Mouse (Mus musculus): ENCODE measurements around the gene Fbxo30.
"Not testable (repeated sequence)": the region's sequence is repeated elsewhere in the genome, so short reads cannot be mapped to it uniquely, and the experiment has no call there.

Gene Fbxo30

DNA sequence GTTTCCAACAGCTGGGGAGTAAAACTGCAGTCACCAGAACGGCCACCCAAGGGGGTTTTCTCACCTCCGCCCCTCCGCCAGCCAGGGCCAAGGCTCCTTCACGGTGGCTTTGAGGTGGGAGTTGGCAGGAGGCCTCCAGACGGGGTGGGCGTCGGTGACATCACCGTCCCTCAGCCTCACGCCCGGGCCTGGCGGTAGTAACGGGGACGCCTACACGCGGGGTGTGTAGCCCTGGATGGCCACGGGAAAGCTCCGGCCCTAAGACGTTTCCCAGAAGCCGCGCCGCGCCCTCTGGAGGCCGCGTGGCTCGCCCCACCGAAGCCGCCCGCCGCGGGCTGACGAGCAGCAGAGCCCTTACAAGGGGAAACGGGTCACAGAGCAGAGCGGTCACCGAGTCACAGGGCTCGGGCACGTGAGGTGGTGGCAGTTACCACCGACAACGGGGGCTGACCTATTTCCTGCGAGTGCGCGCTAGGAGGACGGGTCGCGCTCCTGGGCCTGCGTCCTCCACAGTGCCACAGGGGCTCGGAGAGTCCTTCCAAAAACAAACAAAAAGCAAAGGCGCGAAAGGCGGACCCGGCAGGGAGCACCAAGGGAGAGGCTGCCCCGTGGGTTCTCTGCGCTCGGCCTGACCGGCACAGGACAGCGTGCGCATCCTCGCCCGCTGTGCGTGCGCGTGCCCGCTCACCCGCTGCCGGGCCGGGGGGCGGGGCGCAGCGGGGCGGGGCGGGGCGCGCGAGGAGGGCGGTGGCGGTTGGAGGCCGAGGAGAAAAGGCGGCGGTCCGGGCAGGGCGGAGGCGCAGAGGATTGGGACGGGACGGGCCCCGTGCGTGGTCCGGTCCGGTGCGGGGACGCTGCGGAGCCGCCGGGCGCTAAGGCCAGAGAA lies at the start of gene Fbxo30:
Gene Fbxo30, plus strand, starts transcription at position 753 of the 886 bp plus-strand sequence.
- peak; percentile 91 to 95 for DNase-seq

DNA sequence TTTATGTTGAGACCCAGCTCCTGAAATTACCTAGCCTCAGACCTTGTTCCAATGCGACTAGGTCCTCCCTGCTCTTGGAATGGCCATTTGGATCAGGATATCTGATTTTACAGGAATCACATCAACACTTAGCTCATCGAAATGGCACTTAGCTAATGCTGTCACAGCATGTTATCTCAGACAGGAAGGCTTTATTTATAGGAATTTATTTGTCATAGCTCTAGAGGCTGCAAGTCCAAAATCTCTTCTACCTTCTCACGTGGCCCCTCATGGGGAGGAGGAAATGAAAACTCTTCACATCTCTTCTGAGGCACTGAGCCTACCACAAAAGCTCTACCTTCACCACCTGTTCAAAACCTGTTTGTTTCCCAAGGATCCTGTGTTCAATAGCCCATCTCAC lies 47.9 kb upstream of the Fbxo30 start:
- no peak for DNase-seq

DNA sequence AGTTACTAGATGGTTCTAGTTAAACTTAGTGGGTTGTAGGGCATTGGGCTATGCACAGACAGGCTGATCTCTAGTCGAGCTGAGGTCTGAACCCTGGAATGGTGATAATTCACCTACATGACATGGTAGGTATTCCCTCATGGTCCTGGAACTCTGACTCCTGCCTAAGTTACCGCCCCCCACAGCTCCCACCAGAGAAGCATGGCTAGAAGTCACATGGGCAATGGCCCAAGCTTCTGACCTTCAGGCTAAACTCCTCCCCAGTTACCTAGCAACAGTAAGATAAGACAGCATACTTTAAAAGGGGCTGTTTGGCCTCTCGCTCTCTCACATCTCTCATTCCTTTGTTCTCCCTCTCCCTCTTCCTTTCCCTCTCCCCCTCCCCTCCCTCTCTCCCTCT lies 38.1 kb upstream of the Fbxo30 start:
- DNase-seq = not testable (repeated sequence)

DNA sequence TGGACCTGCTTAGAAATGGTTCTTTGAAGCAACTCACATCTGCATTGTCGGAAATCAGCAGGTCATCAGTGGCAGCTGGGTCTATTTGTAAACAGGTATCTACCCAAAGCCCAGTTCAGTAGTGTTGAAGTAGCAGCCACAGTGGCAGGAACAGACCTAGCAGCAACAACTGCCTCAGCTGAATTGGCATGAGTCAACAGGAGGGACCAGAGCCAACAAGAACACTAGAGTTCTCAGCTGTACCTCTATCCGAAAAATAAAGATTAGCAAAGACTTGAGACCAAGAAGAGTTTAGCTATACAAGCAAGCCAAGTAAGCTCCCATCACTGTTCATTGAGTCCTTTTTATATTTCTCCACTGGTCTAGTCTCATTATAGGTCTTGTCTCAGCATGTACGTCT lies 32.9 kb upstream of the Fbxo30 start:
- DNase-seq = no peak

DNA sequence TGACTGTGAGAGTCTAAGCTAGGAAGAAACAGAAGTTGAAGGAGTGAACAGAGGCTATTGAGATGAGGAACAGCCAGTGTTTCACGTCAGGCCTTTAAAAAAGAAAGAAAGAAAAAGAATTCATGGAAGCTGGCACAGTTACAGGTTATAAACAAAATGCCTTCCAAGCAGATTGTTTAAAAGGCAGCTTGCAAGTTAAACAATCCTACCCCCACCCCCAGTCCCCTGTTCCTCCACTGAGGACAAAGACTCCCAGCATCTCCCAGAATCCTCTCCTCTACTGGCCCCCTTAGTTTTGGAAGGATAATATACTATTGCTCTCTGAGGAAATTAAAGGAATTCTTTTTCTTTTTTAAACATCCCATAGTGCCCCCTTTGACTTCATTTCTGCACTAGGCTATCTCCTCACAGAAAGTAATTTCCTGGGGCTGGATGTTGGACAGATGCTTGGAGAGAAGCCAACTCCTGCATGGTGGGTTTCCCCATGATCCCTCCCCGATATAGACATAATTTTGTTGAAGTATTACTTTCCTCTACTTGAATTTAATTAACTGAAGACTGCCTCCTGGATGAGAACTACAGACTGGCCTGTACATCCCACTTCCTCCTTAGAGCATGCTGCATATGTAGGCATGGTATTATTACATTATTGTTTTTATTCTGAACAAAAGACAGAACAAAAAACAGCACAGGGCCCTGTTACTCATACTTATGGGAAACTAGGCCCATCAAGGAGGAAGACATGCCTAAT lies 30.7 kb upstream of the Fbxo30 start:
- no peak for DNase-seq

DNA sequence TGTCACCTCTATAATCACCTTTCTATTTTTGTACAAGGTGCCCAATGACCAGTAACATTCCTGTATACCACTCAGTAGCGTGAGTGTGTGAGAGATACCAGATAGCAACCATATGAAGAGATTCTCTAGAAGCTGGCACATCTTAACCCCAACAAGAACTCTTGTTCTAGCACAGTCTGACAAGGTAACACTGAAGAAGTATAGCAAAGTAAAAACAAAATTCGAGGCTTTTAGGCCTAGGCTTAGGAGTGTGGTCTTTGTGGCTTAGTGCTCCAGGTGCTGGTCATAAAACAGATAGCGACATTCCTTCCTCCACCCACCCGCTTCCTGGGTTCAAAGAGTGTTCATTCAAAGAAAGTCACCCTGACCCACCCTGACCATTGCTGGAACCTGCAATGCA lies 27.5 kb upstream of the Fbxo30 start:
- DNase-seq = not testable (repeated sequence)

DNA sequence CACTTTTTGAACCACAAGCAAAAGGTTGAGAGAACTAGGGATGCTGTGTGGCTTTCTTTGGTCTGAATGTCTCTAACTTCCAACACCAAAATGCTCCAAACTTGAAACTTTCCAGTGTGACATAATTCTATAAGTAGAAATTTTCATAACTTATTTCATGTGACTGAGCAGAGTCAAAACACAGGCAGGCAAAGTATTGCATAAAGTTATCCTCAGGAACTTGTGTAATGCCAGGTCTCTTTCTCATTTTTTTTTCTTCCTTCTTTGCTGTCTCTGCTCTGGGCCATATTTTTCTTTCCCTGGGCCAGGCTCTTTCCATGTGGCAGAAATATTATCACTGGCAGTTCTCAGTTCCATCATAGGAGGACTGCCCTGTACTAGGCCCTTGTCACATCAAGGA lies 21.0 kb upstream of the Fbxo30 start:
- DNase-seq = no peak

DNA sequence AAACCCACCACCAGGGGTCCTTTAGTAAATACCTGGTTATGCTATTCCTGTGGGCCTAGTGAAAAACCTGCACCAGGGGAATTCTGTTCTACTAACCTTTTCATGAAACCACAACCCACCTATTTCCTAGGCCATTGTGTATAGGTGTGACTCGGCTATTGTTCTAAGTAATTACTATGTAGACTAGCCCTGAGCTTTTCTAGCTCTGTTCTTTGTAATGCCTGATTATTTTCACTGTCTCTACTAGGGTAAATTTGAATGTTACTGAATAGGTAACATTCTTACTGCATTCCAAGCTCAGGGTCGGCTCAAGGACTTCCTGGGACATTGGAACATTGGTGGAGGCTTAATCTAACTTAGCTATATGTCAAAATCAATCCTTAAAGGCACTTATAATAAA lies 18.8 kb upstream of the Fbxo30 start:
- DNase-seq = not testable (repeated sequence)

DNA sequence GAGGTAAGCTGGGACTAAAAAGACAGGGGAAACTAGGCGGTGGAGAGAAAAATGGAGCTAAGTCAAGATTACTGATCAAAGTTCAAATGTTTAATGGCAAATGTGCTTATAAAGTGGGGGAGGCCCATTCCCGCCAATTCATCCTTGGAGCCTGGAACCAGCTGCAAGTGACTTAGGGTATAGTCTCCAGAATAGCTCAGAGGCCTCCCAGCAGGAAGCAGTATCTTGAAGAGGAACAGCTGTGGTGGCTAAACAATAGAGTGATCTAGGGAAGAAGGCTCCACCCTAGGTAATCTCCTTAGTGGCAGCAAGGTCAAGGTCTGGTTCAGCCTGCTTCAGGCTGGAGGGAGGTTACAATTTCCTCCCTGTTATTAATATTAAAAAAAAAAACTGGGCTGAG lies 17.3 kb upstream of the Fbxo30 start:
- not testable (repeated sequence) for DNase-seq

DNA sequence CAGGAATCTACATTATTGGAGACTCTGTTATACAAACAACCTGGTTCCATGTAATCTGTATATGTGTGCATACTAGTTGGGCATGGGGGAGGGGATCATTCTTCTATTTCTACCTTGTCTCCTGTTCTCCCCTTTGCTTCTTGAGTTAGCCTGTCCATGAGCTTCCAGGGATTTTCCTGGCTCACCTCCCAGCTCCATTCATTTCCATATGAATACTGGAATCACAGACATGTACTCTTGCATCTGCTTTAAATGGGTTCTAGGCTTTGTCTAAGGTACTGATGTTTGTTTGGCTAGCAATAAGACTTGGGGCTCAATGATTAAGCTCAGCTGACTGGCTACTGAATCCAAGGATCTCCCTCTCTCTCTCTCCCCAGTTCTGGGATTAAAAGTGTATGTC lies 12.0 kb upstream of the Fbxo30 start:
- DNase-seq = no peak

DNA sequence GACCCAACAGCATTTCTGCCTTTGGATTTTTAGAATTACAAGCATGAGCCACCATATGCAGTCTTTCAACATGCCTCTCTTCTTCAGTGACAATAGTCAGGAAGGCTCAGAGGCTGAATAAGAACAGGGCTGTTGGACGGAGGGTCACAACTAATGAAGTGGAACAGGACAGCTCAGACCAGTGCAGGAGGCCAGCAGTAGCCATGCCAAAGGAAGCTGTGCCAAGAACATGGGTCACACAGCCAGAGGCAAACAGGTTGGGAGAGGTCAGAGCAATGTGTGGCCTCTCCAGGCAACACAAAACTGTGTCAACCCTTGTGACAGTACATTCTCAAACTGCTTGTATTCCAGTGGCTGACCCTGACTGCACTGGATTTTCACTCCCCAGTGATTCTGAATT lies 6.7 kb upstream of the Fbxo30 start:
- peak; percentile 30 to 31 for DNase-seq

DNA sequence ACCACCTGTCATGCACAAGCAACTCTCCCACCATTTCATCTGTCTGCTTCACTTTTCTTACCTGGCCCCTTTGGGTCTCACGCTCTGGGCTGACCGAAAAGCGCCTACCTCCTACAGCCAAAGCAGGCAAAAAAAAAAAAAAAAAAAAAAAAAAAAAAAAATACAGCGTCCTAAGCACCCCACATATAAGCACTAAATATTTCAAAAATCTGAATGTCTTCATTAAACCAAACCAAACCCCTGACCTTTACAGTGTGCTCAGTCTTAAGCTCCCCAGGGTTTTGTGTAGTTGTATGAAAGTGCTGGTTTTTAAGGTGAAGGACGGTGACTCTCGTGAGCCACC lies 924 bp upstream of the Fbxo30 start:
- peak in 1 of 2 experiments; percentile 22 for DNase-seq

DNA sequence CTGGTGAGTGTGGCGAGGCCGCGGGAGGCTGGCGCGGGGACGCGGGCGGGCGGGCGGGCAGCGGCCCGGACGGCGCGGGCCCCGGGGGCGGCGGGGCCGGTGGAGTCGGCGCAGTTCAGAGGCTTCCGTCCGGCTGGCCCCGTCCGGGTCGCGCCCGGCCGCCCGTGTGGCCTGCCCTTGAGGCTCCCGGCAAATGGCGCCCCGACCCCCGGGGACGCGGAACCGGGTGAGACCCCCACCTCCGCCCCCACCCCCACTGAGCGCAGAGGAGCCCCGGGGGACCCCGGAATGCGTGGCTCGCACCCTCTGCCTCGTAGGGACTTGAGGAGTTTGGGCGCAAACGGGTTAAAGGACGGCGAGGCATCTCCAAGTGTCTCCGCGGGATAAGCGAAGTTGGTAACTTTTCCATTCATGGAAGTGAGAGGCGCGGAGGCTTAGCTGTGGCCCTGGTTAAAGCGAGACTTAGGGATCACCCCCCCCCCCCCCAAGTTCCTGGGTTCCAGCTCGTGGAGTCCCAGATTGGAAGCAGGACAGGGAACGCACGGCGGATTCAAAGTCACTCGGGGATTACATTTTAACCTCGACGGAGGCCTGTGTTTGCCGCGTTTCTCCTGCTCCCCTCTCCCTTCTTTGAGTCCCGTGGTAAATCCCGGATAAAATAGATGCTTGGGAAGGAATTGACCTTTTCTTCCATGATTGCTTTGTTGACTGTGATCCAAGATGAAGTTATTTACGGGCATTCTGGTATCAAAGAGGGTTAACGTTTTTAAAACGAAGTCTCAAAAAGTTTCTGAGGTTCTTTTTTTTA lies 572 bp downstream of the Fbxo30 start:
- peak; percentile 54 to 62 for DNase-seq

DNA sequence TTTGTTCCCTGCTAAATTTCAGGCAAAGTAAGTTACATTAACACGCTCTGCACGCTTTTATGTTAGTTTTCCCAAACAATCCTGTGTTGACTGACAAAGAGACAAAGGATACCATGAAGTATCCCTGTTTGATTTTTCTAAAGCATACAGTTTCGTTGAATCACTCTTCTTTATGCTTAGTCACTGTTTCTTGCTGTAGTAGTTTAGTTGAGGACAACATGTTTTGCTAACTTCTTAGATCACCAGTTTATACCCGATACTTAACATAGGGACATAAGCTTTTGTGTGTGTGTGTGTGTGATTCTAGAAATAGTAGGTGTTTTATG lies 1.1 kb downstream of the Fbxo30 start:
- DNase-seq = no peak

DNA sequence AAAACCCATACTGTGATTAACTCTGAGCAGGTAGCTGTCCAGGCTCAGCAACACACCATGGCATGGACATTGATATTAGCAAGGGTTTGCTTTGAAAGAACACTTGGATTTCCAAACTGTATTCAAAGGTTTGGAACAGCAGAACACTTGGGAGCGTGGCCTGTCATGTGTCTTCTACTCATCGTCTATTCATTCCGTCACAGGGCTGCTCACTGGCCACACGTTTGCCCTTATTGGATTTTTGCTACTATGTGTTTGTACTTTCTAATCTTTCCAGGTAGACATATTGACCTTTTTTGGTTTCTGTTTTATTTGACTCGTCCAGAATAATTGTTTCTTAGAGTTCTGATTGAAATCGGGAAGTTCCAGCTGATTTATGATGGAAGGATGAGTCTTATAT lies 17.3 kb downstream of the Fbxo30 start:
- DNase-seq = no peak

DNA sequence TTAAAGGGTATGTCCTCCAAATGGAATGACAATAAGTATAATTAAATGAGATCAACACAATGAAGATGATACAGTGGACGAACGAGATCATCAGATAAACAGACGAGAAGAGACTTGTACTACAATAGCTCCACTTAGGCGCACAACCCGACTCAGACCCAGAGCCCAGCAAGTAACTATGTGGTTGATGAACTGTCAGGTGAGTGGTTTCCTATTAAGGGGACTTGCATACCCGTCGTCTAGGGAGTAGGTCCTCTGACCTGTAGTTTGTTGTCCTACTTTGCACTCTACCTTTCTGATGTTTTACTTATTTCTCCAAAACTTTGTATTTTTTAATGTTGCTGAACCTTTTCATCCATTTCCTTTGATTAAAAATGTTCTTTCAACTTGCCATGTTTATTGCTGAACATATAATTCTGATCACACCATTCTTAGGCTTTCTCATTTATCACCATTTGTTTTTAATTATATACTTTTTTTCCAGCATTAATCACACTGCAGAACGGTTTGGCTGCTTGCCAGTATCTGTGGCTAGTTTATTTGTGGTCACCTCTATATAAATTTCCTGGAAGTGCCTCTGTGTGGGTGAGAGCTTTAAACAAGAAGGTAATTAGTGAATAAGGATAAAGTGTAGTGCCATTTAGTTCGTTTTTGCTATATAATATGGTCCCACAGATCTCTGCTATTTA lies 24.4 kb downstream of the Fbxo30 start:
- peak; percentile 27 to 49 for DNase-seq

DNA sequence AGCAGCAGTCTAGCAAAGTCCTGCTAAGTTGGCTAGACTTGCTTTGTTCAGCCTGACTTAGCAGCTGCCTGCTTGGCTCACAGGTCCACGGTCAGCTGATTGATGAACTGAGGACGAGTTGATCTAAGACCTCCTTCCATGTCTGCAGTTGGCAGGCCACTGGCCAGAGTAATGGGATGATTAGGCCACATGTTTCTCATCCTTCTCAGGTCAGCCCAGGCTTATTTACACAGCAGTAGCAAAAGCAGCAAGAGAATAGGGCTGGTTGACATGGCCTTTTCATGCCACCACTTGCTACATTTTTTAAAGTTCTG lies 24.9 kb downstream of the Fbxo30 start:
- DNase-seq = peak; percentile 10 to 15

DNA sequence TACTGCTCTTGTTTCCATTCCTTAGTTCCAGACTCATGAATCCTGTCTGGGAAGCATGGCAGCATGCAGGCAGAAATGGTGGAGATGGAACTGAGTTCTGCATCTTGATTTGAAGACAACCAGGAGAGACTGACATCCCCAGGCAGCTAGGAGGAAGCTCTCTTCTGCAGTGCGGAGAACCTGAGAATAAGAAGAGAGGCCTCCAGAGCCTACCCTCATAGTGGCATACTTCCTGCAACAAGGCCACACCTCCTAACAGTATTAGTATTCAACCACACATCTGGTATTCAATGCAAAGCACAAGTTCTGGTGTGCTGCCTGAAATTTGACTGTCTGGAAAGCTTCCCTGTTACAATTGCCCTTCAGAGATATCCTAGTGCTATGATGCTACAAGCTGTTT lies 28.7 kb downstream of the Fbxo30 start:
- DNase-seq = no peak

DNA sequence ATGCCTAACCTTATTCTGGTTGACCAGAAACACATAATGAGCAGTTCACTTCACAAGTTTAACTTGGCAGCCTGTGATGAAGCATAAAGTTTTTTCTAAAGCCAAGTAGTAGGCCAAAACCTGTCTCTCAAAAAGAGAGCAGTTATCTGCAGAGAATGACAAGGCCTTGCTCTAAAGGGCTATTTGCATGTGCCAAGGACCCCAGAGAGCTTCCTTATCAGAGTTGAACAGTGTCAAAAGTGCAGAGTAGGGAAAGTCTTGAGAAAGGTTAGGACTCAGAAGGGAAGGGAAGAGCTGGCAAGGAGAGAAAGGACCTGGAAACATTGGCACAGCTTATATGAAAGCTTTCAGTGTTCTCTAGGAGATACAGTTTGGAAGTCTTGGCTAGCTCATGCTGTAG lies 29.4 kb downstream of the Fbxo30 start:
- no peak for DNase-seq

DNA sequence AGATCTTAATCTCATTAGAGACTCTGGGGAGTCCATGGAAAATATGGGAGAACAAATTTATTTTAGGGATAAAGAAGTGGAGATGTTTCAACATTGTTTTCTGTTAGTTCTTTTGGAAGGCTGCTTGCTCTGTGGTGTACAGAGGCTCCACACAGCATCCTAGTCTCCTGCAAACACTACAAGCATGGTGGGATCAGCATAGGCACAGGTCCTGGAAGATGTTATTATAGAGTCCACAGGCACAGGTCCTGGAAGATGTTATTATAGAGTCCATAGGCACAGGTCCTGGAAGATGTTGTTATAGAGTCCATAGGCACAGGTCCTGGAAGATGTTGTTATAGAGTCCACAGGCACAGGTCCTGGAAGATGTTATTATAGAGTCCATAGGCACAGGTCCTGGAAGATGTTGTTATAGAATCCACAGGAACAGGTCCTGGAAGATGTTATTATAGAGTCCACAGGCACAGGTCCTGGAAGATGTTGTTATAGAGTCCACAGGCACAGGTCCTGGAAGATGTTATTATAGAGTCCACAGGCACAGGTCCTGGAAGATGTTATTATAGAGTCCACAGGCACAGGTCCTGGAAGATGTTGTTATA lies 36.8 kb downstream of the Fbxo30 start:
- DNase-seq = not testable (repeated sequence)

DNA sequence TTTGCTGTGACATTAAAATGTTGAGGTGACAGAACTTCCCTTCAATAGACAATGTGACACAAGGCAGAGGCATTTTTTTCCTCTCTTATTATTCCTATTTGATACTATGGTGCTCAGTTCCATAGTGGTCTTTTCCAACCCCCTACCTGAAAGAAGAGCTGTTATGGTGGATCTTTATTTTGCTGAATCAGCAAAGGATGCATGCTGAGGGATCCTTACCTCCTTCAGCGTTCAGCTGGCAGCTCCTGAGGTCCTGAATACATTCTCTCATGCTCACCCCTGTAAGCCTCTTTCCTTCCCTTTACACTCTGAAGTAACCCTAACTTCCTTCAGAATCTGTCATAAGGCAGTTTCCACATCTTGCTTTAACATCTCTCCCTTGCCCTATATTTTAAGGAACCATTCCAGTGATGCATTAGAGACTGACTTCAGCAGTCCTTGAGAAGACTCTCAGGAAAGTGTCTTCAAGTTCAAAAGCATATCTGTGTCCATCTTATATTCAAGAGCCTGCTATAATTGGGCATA lies 38.4 kb downstream of the Fbxo30 start:
- DNase-seq = no peak

DNA sequence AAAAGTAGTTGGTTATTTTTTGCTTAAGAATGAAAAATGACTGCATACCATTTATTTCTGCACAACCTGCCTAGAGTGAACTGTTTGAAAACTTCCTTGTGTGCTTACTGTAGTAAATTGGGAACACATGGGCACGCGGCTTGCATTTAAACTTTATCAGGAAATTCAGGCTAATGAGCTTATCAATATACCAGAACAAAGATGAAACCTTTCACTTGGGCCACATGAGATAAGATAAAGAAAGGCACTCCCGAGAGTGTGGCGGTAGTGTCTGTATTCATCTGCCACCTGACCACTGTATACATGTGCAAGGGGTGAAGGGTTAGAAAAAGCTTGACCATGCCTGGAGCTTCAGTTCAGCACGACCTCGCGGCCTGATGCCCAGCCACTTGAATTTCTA lies 41.2 kb downstream of the Fbxo30 start:
- no peak for DNase-seq

Data from cerebellum, postnatal 14 days (tissue).